Mouse (Mus musculus) megakaryocyte-erythroid progenitor cell, adult 5-6 weeks (primary cell): ENCODE measurements at regions not wholly inside any gene's neighbourhood (a gene's known extent, or its start where the extent isn't known, plus 50 kb on each side); places are given as distances from the start of the nearest gene placed in this dataset.

Experiments used
- ATAC-seq: replicated peaks from 2 replicates; pipeline ENCODE4 v1.8.0; 2016; ENCODE audit warnings: mild to moderate bottlenecking, inconsistent platforms; ENCODE audit not compliant: severe bottlenecking, poor library complexity, low FRiP score, low TSS enrichment

- no peak for ATAC-seq
Observed at GRCm38 (mm10) chr4:98282275-98282674, 100.8 kb downstream of the Tm2d1 start.

- ATAC-seq: no peak
Observed at GRCm38 (mm10) chr4:98258336-98258735, 124.8 kb downstream of the Tm2d1 start.

- no peak for ATAC-seq
Observed at GRCm38 (mm10) chr4:98257711-98258110, 125.4 kb downstream of the Tm2d1 start.

GRCm38 (mm10) chr4:98254856-98255853 lies 128.0 kb downstream of the Tm2d1 start:
- ATAC-seq: peak; percentile 70

GRCm38 (mm10) chr4:98243941-98244929 lies 138.9 kb downstream of the Tm2d1 start:
- no peak for ATAC-seq

GRCm38 (mm10) chr4:98243502-98243901 lies 139.6 kb downstream of the Tm2d1 start:
- ATAC-seq: peak; percentile 83

- no peak for ATAC-seq
Observed at GRCm38 (mm10) chr4:98241921-98242320, 141.2 kb downstream of the Tm2d1 start.

- ATAC-seq: peak; percentile 45; the same call in 1 of the 2 replicates
Observed at GRCm38 (mm10) chr4:98240289-98240688, 142.8 kb downstream of the Tm2d1 start.

GRCm38 (mm10) chr4:98238075-98238474 lies 145.0 kb downstream of the Tm2d1 start:
- ATAC-seq: no peak

- ATAC-seq: no peak
Observed at GRCm38 (mm10) chr4:98237475-98237874, 145.6 kb downstream of the Tm2d1 start.

- ATAC-seq: peak; percentile 63
Observed at GRCm38 (mm10) chr4:98236006-98236783, 146.9 kb downstream of the Tm2d1 start.

- ATAC-seq: no peak
Observed at GRCm38 (mm10) chr4:98228193-98228592, 154.9 kb downstream of the Tm2d1 start.

- ATAC-seq: no peak
Observed at GRCm38 (mm10) chr4:98224366-98224765, 158.7 kb downstream of the Tm2d1 start.

GRCm38 (mm10) chr4:98223429-98223828 lies 159.7 kb downstream of the Tm2d1 start:
- ATAC-seq: no peak

- no peak for ATAC-seq
Observed at GRCm38 (mm10) chr4:98221566-98221965, 161.5 kb downstream of the Tm2d1 start.

GRCm38 (mm10) chr4:98215218-98215617 lies 167.9 kb downstream of the Tm2d1 start:
- peak; percentile 84; the same call in 1 of the 2 replicates for ATAC-seq

- no peak for ATAC-seq
Observed at GRCm38 (mm10) chr4:98207446-98207845, 175.7 kb downstream of the Tm2d1 start.

GRCm38 (mm10) chr4:98206245-98206970 lies 176.7 kb downstream of the Tm2d1 start:
- peak; percentile 64 for ATAC-seq
